Mouse (Mus musculus) CH12.LX (cell line): ENCODE results near the gene Tbc1d22b.

ENCODE experiments used
- ELF1 ChIP-seq: IDR thresholded peaks from 2 replicates; pipeline ENCODE4 v1.6.1; 2014; ENCODE audit warnings: low read depth, mild to moderate bottlenecking, inconsistent platforms, low read length, improper control_type of control experiment
- EP300 ChIP-seq: IDR thresholded peaks from 2 replicates; pipeline ENCODE4 v1.6.1; 2011; ENCODE audit warnings: low read length, improper control_type of control experiment
- HCFC1 ChIP-seq: IDR thresholded peaks from 2 replicates; pipeline ENCODE4 v1.6.1; 2012; ENCODE audit warnings: low read depth, mild to moderate bottlenecking, inconsistent platforms, low read length, improper control_type of control experiment
- MEF2A ChIP-seq: IDR thresholded peaks from 2 replicates; pipeline ENCODE4 v1.6.1; 2014; ENCODE audit warnings: low read depth, mild to moderate bottlenecking, inconsistent platforms, low read length, improper control_type of control experiment, borderline replicate concordance
- NELFE ChIP-seq: IDR thresholded peaks from 2 replicates; pipeline ENCODE4 v1.6.1; 2011; ENCODE audit warnings: low read depth, low read length, improper control_type of control experiment
- NRF1 ChIP-seq: IDR thresholded peaks from 2 replicates; pipeline ENCODE4 v1.6.1; 2014; ENCODE audit warnings: low read depth, mild to moderate bottlenecking, inconsistent platforms, low read length, improper control_type of control experiment, moderate library complexity
- POLR2A ChIP-seq: IDR thresholded peaks from 2 replicates; pipeline ENCODE4 v1.6.1; 2011; ENCODE audit warnings: low read depth, mild to moderate bottlenecking, improper control_type of control experiment, low read length
- RCOR1 ChIP-seq: conservative IDR thresholded peaks from 2 replicates; pipeline ENCODE4 v1.6.1; 2012; ENCODE audit warnings: low read depth, mild to moderate bottlenecking, inconsistent platforms, low read length, improper control_type of control experiment
- USF2 ChIP-seq: conservative IDR thresholded peaks from 2 replicates; pipeline ENCODE4 v1.6.1; 2011; ENCODE audit warnings: low read depth, low read length, improper control_type of control experiment
- ZC3H11A ChIP-seq: IDR thresholded peaks from 2 replicates; pipeline ENCODE4 v1.6.1; 2012; ENCODE audit warnings: low read depth, mild to moderate bottlenecking, inconsistent platforms, low read length, improper control_type of control experiment
- ZNF384 ChIP-seq: IDR thresholded peaks from 2 replicates; pipeline ENCODE4 v1.6.1; 2012; ENCODE audit warnings: low read depth, low read length, improper control_type of control experiment, inconsistent platforms

GRCm38 (mm10) chr17:29628946-29629345, 79.4 kb downstream of the Tbc1d22b start:
- TF ChIP-seq POLR2A (no peak), USF2 (no peak), ZNF384 (no peak), NELFE (no peak), ELF1 (no peak), NRF1 (no peak), MEF2A (no peak), EP300 (no peak), ZC3H11A (no peak), RCOR1 (no peak), HCFC1 (no peak)
